Mouse (Mus musculus) embryonic fibroblast, embryonic 13.5 days (primary cell): ENCODE data around the gene Usp7.

ENCODE experiments used
- CTCF ChIP-seq: IDR thresholded peaks from 2 replicates; pipeline ENCODE4 v1.5.1; 2011; ENCODE audit warnings: mild to moderate bottlenecking, control low read depth, low read length, moderate library complexity, borderline replicate concordance; ENCODE audit not compliant: insufficient read depth
- POLR2A ChIP-seq: IDR thresholded peaks from 2 replicates; pipeline ENCODE4 v1.6.1; 2011; ENCODE audit warnings: low read depth, mild to moderate bottlenecking, control low read depth, low read length, moderate library complexity

DNA sequence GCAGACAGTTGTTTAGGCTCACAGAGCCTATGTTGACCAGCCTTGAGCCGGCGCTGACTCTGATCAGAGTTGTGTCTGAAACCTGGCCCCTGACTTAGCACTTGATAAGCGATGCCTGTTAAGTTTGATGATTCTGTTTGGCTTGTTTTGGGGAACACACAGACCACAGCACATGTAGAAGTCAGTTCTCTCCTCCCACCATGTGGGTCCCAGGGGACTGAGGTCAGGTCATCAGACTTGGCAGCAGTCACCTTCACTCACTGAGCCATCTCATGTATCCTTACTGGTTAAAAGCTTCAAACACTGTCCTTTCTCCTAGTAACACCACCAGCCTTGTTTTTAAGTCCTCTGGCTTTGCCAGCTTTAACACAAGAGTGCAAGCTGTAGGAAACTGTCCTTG lies 142.1 kb downstream of the Usp7 start:
- TF ChIP-seq CTCF: no peak
- no peak for TF ChIP-seq POLR2A
